Mouse (Mus musculus): ENCODE data around the gene Slc29a3.

GRCm38 (mm10) chr10:60726896-60727295 lies 25.7 kb downstream of the Slc29a3 start:
- TF ChIP-seq MYOD1 (IDR thresholded peaks at IDR 0.05; ENCODE audit: control insufficient read depth, insufficient read length, low read depth), result no peak
- TF ChIP-seq CTCF (IDR thresholded peaks at IDR 0.05; ENCODE audit: control insufficient read depth, insufficient read depth, insufficient read length), result no peak
- TF ChIP-seq CEBPB (IDR thresholded peaks at IDR 0.05; ENCODE audit: low read depth), result no peak
- no peak for TF ChIP-seq MYOG (IDR thresholded peaks at IDR 0.05; ENCODE audit: control insufficient read depth, extremely low read depth, insufficient read length)

Measured in C2C12 (cell line).